Mouse (Mus musculus): ENCODE measurements around the gene Gipc2. TPM values are rescaled to one million over a fixed set of nuclear protein-coding genes. Genes with fewer than 3 reads are reported as not detected.
"Not testable (repeated sequence)": the region's sequence is repeated elsewhere in the genome, so short reads cannot be mapped to it uniquely, and the experiment has no call there.

The Gipc2 gene
- total and polyA plus RNA-seq, 2 experiments from 2014 or later: 12.8 to 13.0 TPM

DNA sequence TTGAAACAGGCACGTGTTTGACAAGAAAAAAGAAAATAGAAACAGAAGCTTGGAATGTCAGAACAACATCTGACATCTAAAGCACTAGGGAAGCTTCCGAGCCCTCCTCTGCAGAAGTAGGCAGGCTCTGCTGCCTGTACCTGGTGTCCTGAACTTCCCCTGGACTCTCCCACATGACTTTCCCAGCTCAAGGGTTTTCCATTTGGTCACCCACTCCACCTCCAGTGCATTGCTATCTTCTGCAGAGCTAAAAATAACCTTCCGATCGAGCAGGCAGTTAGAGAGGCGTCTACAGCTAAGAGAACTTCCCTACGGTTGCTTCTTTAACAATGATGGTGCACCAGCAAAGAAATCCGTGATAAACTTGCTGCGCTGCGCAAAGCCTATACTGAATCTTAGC, 32.4 kb downstream of the Gipc2 start:
- no peaks in the 10 kb centered on the region for H3K36me3 ChIP-seq (ENCODE audit: insufficient read depth, low read length)
- no peaks in the 10 kb centered on the region for H3K9me3 ChIP-seq (ENCODE audit: low read length)
- no peak overlapping the region for H3K4me2 ChIP-seq (ENCODE audit: low read depth, low read length, poor library complexity, severe bottlenecking)
- no peak for ATAC-seq (ENCODE audit: low FRiP score)
- H3K9ac ChIP-seq (replicated peaks; ENCODE audit: low read length, poor library complexity, severe bottlenecking): no peak overlapping the region
- DNase-seq (ENCODE audit: low spot score): no peak
- no peaks in the 10 kb centered on the region for H3K4me1 ChIP-seq (ENCODE audit: insufficient read depth, low read length)
- no peak overlapping the region for H3K27ac ChIP-seq (ENCODE audit: low read depth, low read length)
- no peaks in the 10 kb centered on the region for H3K27me3 ChIP-seq (ENCODE audit: insufficient read depth, low read length)
- H3K4me3 ChIP-seq (ENCODE audit: low read depth, low read length): no peak overlapping the region
- 78% methylated on average over 9 of the region's 9 CpGs for WGBS
- TF ChIP-seq CTCF (IDR thresholded peaks at IDR 0.05): no peak

DNA sequence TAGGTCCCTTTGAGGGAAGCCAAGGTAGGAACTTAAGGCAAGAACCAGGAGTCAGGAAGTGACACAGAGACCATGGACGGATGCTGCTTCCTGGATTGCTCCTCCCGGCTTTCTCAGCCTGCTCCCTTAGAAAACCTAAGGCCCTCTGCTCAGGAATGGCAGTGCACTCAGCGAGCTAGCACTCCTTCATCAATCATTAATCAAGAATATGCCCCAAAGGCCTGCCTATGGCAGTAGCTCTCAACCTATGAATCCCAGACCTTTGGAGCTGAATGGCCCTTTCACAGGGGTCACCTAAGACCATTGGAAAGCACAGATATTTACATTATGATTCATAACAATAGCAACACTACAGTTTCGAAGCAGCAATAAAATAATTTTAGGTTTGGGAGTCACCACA, 35.1 kb downstream of the Gipc2 start:
- 81% methylated on average over 4 of the region's 4 CpGs for WGBS
- no peak for TF ChIP-seq CTCF (IDR thresholded peaks at IDR 0.05)
- Histone ChIP-seq H3K4me1 (ENCODE audit: insufficient read depth, low read length) (no peaks in the 10 kb centered on the region), H3K27ac (ENCODE audit: low read depth, low read length) (no peak overlapping the region), H3K27me3 (ENCODE audit: insufficient read depth, low read length) (no peaks in the 10 kb centered on the region), H3K4me3 (ENCODE audit: low read depth, low read length) (no peak overlapping the region), H3K36me3 (ENCODE audit: insufficient read depth, low read length) (no peaks in the 10 kb centered on the region), H3K9me3 (ENCODE audit: low read length) (no peaks in the 10 kb centered on the region), H3K9ac (replicated peaks; ENCODE audit: low read length, poor library complexity, severe bottlenecking) (no peak overlapping the region), H3K4me2 (ENCODE audit: low read depth, low read length, poor library complexity, severe bottlenecking) (no peak overlapping the region)
- ATAC-seq (ENCODE audit: low FRiP score) (no peak), DNase-seq (ENCODE audit: low spot score) (no peak)

DNA sequence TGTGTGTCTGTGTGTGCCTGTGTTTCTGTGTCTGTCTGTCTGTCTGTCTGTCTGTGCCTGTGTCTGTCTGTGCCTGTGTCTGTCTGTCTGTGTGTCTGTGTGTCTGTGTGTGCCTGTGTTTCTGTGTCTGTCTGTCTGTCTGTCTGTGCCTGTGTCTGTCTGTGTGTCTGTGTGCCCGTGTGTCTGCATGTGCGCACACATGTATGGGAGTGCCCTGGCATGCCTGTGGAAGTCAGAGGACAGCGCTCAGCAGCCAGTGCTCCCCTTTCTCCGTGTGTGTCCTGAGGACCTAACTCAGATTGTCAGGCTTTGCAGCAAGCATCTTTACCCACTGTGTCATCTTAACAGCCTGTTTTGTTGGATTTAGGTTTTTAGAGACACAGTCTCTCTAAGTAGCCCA, 36.6 kb downstream of the Gipc2 start:
- H3K9ac ChIP-seq (replicated peaks; ENCODE audit: low read length, poor library complexity, severe bottlenecking); H3K27ac ChIP-seq (ENCODE audit: low read depth, low read length); ATAC-seq (ENCODE audit: low FRiP score); H3K9me3 ChIP-seq (ENCODE audit: low read length); H3K4me3 ChIP-seq (ENCODE audit: low read depth, low read length); DNase-seq (ENCODE audit: low spot score); H3K4me1 ChIP-seq (ENCODE audit: insufficient read depth, low read length); H3K4me2 ChIP-seq (ENCODE audit: low read depth, low read length, poor library complexity, severe bottlenecking); H3K36me3 ChIP-seq (ENCODE audit: insufficient read depth, low read length); H3K27me3 ChIP-seq (ENCODE audit: insufficient read depth, low read length): not testable (repeated sequence)
- WGBS: 90% methylated on average over 4 of the region's 4 CpGs

DNA sequence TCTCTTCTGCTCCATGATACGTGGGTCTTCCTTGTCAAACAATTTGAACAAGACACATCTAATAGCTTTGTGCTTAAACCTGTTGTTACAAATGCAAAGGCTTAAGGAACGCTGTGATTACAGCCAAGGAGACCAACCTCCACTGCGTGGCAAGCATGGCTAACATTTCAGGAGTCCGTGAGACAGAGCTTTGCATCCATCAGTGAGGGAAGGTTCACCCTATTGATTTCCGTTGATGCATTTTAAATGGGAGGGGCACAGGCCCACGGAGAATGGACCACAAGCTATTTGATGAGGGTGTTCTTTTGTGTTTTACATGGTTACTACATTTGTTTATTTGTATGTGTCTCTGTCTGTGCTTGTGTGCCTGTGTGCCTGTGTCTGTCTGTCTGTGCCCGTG, 37.4 kb downstream of the Gipc2 start:
- H3K36me3 ChIP-seq (ENCODE audit: insufficient read depth, low read length): no peaks in the 10 kb centered on the region
- no peaks in the 10 kb centered on the region for H3K9me3 ChIP-seq (ENCODE audit: low read length)
- H3K9ac ChIP-seq (replicated peaks; ENCODE audit: low read length, poor library complexity, severe bottlenecking): no peak overlapping the region
- H3K4me2 ChIP-seq (ENCODE audit: low read depth, low read length, poor library complexity, severe bottlenecking): no peak overlapping the region
- WGBS: 75% methylated on average over 7 of the region's 7 CpGs
- no peak for DNase-seq (ENCODE audit: low spot score)
- no peaks in the 10 kb centered on the region for H3K27me3 ChIP-seq (ENCODE audit: insufficient read depth, low read length)
- H3K27ac ChIP-seq (ENCODE audit: low read depth, low read length): no peak overlapping the region
- no peaks in the 10 kb centered on the region for H3K4me1 ChIP-seq (ENCODE audit: insufficient read depth, low read length)
- no peak overlapping the region for H3K4me3 ChIP-seq (ENCODE audit: low read depth, low read length)
- ATAC-seq (ENCODE audit: low FRiP score): no peak
- TF ChIP-seq CTCF (IDR thresholded peaks at IDR 0.05): no peak

DNA sequence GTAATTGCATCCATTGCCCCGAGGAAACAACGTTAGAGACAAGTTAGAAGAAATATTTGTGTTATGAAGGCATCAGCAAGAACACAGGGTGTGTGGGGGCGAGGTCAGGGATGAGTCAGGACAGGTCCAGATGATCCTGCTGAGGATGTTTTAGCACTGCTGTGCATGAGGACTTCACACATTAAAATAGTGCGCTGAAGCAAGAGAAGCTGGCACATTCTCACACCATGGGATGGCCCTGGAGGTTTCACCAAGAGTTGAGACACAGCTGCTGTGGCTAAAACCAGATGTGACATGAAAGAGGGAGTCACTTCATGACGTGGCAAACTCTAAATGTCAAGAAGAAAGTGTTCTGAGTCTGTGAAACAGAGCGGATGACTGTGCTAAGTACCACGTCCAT, 38.9 kb downstream of the Gipc2 start:
- Histone ChIP-seq H3K9ac (replicated peaks; ENCODE audit: low read length, poor library complexity, severe bottlenecking) (no peak overlapping the region), H3K4me3 (ENCODE audit: low read depth, low read length) (no peak overlapping the region), H3K4me1 (ENCODE audit: insufficient read depth, low read length) (no peaks in the 10 kb centered on the region), H3K27ac (ENCODE audit: low read depth, low read length) (no peak overlapping the region), H3K4me2 (ENCODE audit: low read depth, low read length, poor library complexity, severe bottlenecking) (no peak overlapping the region), H3K9me3 (ENCODE audit: low read length) (no peaks in the 10 kb centered on the region), H3K27me3 (ENCODE audit: insufficient read depth, low read length) (no peaks in the 10 kb centered on the region), H3K36me3 (ENCODE audit: insufficient read depth, low read length) (no peaks in the 10 kb centered on the region)
- no peak for TF ChIP-seq CTCF (IDR thresholded peaks at IDR 0.05)
- ATAC-seq (ENCODE audit: low FRiP score) (no peak), DNase-seq (ENCODE audit: low spot score) (no peak)
- 76% methylated on average over 7 of the region's 7 CpGs for WGBS

DNA sequence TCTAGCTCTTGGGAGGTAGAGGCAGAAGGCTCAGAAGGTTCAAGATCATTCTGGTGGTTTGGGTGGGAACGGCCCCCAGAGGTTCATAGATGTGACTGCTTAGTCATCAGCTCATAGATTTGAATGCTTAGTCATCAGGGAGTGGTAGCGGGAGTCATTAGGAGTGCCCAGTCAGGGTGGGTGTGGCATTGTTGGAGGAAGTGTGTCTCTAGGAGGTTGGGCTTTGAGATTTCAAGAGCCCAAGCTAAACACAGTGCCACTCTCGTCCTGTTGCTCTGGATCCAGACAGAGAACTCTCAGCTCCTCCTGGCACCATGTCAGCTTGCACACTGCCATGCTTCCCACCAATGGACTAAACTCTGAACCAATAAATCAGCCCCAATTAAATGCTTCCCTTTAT, 43.3 kb downstream of the Gipc2 start:
- Histone ChIP-seq H3K9me3 (ENCODE audit: low read length) (no peaks in the 10 kb centered on the region), H3K4me2 (ENCODE audit: low read depth, low read length, poor library complexity, severe bottlenecking) (no peak overlapping the region), H3K4me3 (ENCODE audit: low read depth, low read length) (no peak overlapping the region), H3K9ac (replicated peaks; ENCODE audit: low read length, poor library complexity, severe bottlenecking) (no peak overlapping the region), H3K4me1 (ENCODE audit: insufficient read depth, low read length) (no peaks in the 10 kb centered on the region), H3K27ac (ENCODE audit: low read depth, low read length) (no peak overlapping the region), H3K36me3 (ENCODE audit: insufficient read depth, low read length) (no peaks in the 10 kb centered on the region), H3K27me3 (ENCODE audit: insufficient read depth, low read length) (no peaks in the 10 kb centered on the region)
- TF ChIP-seq CTCF (IDR thresholded peaks at IDR 0.05): no peak
- no peak for DNase-seq (ENCODE audit: low spot score)
- ATAC-seq (ENCODE audit: low FRiP score): no peak
- 77% methylated on average over 3 of the region's 3 CpGs for WGBS

DNA sequence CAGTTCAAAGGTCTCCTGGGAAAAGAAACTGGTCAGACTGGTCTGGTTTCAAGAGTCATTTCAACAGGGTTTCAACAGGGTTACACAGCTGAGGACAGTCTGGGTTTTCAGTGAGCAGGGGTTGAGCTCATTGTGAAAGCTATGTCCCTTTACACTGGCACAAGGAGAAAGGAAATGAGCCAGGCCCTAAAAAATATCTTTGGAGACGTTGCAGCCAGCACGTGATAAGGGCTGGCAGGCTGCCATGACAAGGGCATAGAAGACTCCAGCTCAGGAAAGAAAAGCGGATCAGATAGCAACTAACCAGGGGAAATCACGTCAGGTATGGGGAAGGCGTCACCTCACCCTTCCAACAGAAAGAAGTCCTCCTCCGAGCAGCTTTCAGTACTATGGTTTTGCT, 43.9 kb downstream of the Gipc2 start:
- no peaks in the 10 kb centered on the region for H3K36me3 ChIP-seq (ENCODE audit: insufficient read depth, low read length)
- no peak overlapping the region for H3K27ac ChIP-seq (ENCODE audit: low read depth, low read length)
- TF ChIP-seq CTCF (IDR thresholded peaks at IDR 0.05): no peak
- H3K9ac ChIP-seq (replicated peaks; ENCODE audit: low read length, poor library complexity, severe bottlenecking): no peak overlapping the region
- no peak overlapping the region for H3K4me3 ChIP-seq (ENCODE audit: low read depth, low read length)
- H3K4me2 ChIP-seq (ENCODE audit: low read depth, low read length, poor library complexity, severe bottlenecking): no peak overlapping the region
- WGBS: 63% methylated on average over 6 of the region's 6 CpGs
- no peaks in the 10 kb centered on the region for H3K27me3 ChIP-seq (ENCODE audit: insufficient read depth, low read length)
- no peaks in the 10 kb centered on the region for H3K9me3 ChIP-seq (ENCODE audit: low read length)
- ATAC-seq (ENCODE audit: low FRiP score) (no peak), DNase-seq (ENCODE audit: low spot score) (peak; percentile 51)
- H3K4me1 ChIP-seq (ENCODE audit: insufficient read depth, low read length): no peaks in the 10 kb centered on the region

Measured in midbrain, postnatal 0 days (tissue).